Mouse (Mus musculus) ES-Bruce4 (cell line): Measurements from ENCODE around the gene Ngrn.

Experiments
- CTCF ChIP-seq: IDR thresholded peaks from one replicate; pipeline ENCODE4 v1.8.1; 2011; ENCODE audit warnings: low read depth, low read length
- POLR2A ChIP-seq: IDR thresholded peaks from one replicate; pipeline ENCODE4 v1.8.1; 2011; ENCODE audit warnings: low read length; ENCODE audit not compliant: insufficient read depth

DNA sequence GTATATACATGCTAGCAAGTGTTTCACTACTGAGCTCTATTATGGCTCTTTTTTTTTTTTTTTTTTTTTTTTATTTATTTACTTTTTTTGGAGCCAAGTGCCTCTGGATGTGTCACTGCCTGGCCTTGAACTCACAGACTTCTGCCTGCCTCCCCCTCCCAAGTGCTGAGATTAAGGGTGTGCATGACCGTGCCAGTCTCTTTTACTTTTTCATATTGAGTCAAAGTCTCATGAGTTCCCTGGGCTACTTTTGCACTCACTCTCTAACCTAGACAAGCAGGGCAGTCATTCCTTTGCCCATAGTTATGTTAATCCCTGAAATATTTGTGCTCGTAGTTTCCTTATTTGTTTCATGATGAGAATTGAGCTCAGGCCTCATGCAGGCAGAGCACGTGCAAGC, 20.6 kb downstream of the Ngrn start:
- TF ChIP-seq CTCF (no peak), POLR2A (no peak)
